Comparison of ENCODE assay signal across 11 mouse cellular contexts in the genomic region with DNA sequence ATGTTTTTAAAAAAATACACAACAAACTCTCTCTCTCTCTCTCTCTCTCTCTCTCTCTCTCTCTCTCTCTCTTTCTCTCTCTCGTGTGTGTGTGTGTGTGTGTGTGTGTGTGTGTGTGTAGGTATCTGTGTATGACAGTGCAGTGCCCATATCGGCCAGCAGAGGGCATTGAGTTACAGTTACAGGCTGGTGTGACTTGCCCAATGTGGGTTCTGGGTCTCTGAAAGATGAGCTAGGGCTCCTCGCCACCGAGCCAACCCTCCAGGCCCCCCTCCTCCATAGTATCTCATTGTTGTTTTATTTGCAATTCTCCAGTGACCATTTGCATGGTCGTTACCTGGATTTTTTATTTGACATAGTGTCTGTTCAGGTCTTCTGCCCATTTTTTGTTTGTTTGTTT. TPM values are rescaled to one million over a fixed set of nuclear protein-coding genes. Genes with fewer than 3 reads are reported as not detected.
A peak's percentile ranks its signal among the peaks of the same experiment; 100 is the strongest.
DNase-seq lines count a peak whose midpoint lies in the region; ATAC-seq and TF ChIP-seq lines count a peak whose summit lies in the region.
"Had no signal": no experiment of that assay in that cellular context is flagged by ENCODE, and none has a peak within 500 bp of the region (broad histone marks: within the 10 kb centered on the region; RNA-seq: fewer than 3 reads in every experiment).

No protein-coding gene starts in this region.

- no peaks in the 10 kb centered on the region for H3K27me3 ChIP-seq in heart, adult 2 months (ENCODE audit: control insufficient read depth, insufficient read depth, low read length)
- H3K27me3 ChIP-seq in hindbrain, embryonic 14.5 days (ENCODE audit: control insufficient read depth, insufficient read depth, low read length) = no peaks in the 10 kb centered on the region
- H3K27me3 ChIP-seq: embryonic facial prominence, embryonic 12.5 days; heart, embryonic 15.5 days; neural tube, embryonic 13.5 days had no signal

- ATAC-seq in inflammation-experienced regulatory T-cells, adult 6 months = no peak
- ATAC-seq in hindbrain, embryonic 14.5 days (ENCODE audit: low FRiP score) = no peak

- no peak for TF ChIP-seq EP300 in heart, adult 2 months (IDR thresholded peaks at IDR 0.05; ENCODE audit: insufficient read depth, low read depth, low read length)

- no peak overlapping the region for H3K9ac ChIP-seq in heart, adult 2 months (ENCODE audit: low read depth, low read length)
- no peak overlapping the region for H3K9ac ChIP-seq in hindbrain, embryonic 14.5 days
- H3K9ac ChIP-seq: embryonic facial prominence, embryonic 12.5 days; heart, embryonic 15.5 days; neural tube, embryonic 13.5 days had no signal

- H3K79me2 ChIP-seq in heart, adult 2 months (replicated peaks; ENCODE audit: control insufficient read depth, insufficient read depth, low read length) = no peaks in the 10 kb centered on the region

- H3K9me3 ChIP-seq in hindbrain, embryonic 14.5 days (ENCODE audit: control insufficient read depth, low read length) = no peaks in the 10 kb centered on the region
- H3K9me3 ChIP-seq: heart, embryonic 15.5 days; neural tube, embryonic 13.5 days had no signal

- WGBS in heart, adult 2 months = 82% methylated on average over 5 of the region's 5 CpGs
- 84% methylated on average over 5 of the region's 5 CpGs for WGBS in hindbrain, embryonic 14.5 days

- TF ChIP-seq CTCF in heart, adult 2 months (IDR thresholded peaks at IDR 0.05) = peak; percentile 17; the same call in 1 of the 2 replicates

- H3K4me3 ChIP-seq in heart, adult 2 months = no peak overlapping the region
- no peak overlapping the region for H3K4me3 ChIP-seq in hindbrain, embryonic 14.5 days (replicated peaks; ENCODE audit: low read length)
- H3K4me3 ChIP-seq: embryonic facial prominence, embryonic 12.5 days; heart, embryonic 15.5 days; neural tube, embryonic 13.5 days had no signal

- H3K27ac ChIP-seq in heart, adult 2 months = no peak overlapping the region
- no peak overlapping the region for H3K27ac ChIP-seq in hindbrain, embryonic 14.5 days
- H3K27ac ChIP-seq: embryonic facial prominence, embryonic 12.5 days; heart, embryonic 15.5 days; neural tube, embryonic 13.5 days had no signal

- intact Hi-C loops in heart, adult 2 months (cut with DNase I) = no loop called here
- intact Hi-C loops in heart, postnatal 14 days (cut with DNase I) = loop anchor here (5.0 kb wide), 1 partner anchor 143 kb away; no protein-coding TSS in a partner anchor

- DNase-seq in heart, adult 2 months = no peak
- DNase-seq in heart, postnatal 14 days = no peak
- peak; percentile 14 for DNase-seq in lung, postnatal 14 days
- no peak for DNase-seq in lung, postnatal 4 days
- DNase-seq in c-Kit-negative CD71-positive TER-119-positive erythroid progenitor cells, embryonic 14.5 days (ENCODE audit: low read depth, low spot score) = peak; percentile 1
- peak; percentile 29 for DNase-seq in thymus, postnatal 0 days (ENCODE audit: low spot score)
- DNase-seq in hindbrain, embryonic 14.5 days (ENCODE audit: low spot score) = no peak

- TF ChIP-seq POLR2A in heart, adult 2 months (IDR thresholded peaks at IDR 0.05; ENCODE audit: insufficient read depth, low read depth, low read length) = no peak

- H3K4me2 ChIP-seq in hindbrain, embryonic 14.5 days (replicated peaks) = no peak overlapping the region
- H3K4me2 ChIP-seq: embryonic facial prominence, embryonic 12.5 days; heart, embryonic 15.5 days; neural tube, embryonic 13.5 days had no signal

- no peaks in the 10 kb centered on the region for H3K36me3 ChIP-seq in heart, adult 2 months (ENCODE audit: control insufficient read depth, insufficient read depth, low read length)
- no peaks in the 10 kb centered on the region for H3K36me3 ChIP-seq in hindbrain, embryonic 14.5 days (replicated peaks; ENCODE audit: control insufficient read depth, insufficient read depth)
- H3K36me3 ChIP-seq: embryonic facial prominence, embryonic 12.5 days; heart, embryonic 15.5 days; neural tube, embryonic 13.5 days had no signal

- H3K4me1 ChIP-seq in heart, adult 2 months (ENCODE audit: control insufficient read depth, insufficient read depth, low read length) = no peaks in the 10 kb centered on the region
- no peaks in the 10 kb centered on the region for H3K4me1 ChIP-seq in hindbrain, embryonic 14.5 days (replicated peaks; ENCODE audit: control insufficient read depth, insufficient read depth, low read length)
- H3K4me1 ChIP-seq: embryonic facial prominence, embryonic 12.5 days; heart, embryonic 15.5 days; neural tube, embryonic 13.5 days had no signal

RNA-seq across cellular contexts. Expression of gene Fam107b, which starts 59.5 kb away (rescaled TPM):
- 10 to 100 TPM in 1 of 2 experiments, 1 to 10 TPM in 1; 5.5 to 10.1 TPM for total RNA-seq in heart, adult 2 months (2021)
- 3.2 and 4.7 TPM in 2 replicates for polyA plus RNA-seq in heart, adult 2 months (2012; rRNA removed)
- total RNA-seq in heart, postnatal 14 days (2021) = 10 to 100 TPM; 10.2 to 14.1 TPM
- 98.3 and 115 TPM in 2 replicates for polyA plus RNA-seq in thymus, postnatal 0 days (2015; fragmentation: Nextera tagmentation; extraction: Ambion mirVana)
- polyA plus RNA-seq in inflammation-experienced regulatory T-cells, adult 6 months (2017; shearing (Covaris generic)) = 100 to 1,000 TPM; 193 to 316 (median 202) TPM
- polyA plus RNA-seq in hindbrain, embryonic 14.5 days (2014; fragmentation: Nextera tagmentation; extraction: Ambion mirVana) = 38.7 and 39.9 TPM in 2 replicates

Comparison
In these comparisons a context has a peak if more than half of its experiments do, and no peak if none do; other contexts are left out.
1. DNase-seq: peak in lung, postnatal 14 days (single experiment), c-Kit-negative CD71-positive TER-119-positive erythroid progenitor cells, embryonic 14.5 days (single experiment) and thymus, postnatal 0 days (single experiment); none in heart, adult 2 months (0 of 2), heart, postnatal 14 days (0 of 2), lung, postnatal 4 days (0 of 2) and hindbrain, embryonic 14.5 days (single experiment).